Mouse (Mus musculus) heart, embryonic 11.5 days (tissue): ENCODE measurements around the gene Clpp. TPM values are rescaled to one million over a fixed set of nuclear protein-coding genes. Genes with fewer than 3 reads are reported as not detected.

ENCODE experiments used
- ATAC-seq: fragments of 200-750 bp; cut with Nextera tagmentation; replicated peaks from 2 replicates; pipeline ENCODE4 v1.8.0; 2017; ENCODE audit warnings: moderate library complexity; ENCODE audit not compliant: insufficient number of reproducible peaks, low FRiP score, low TSS enrichment
- H3K27ac ChIP-seq: fragments of 300-500 bp; sonication (generic); 2 replicates; pipeline ENCODE4 v1.5.1; 2014; ENCODE audit warnings: mild to moderate bottlenecking, low read depth, low read length
- H3K27me3 ChIP-seq: fragments of 300-500 bp; sonication (generic); 2 replicates; pipeline ENCODE4 v1.6.1; 2014; ENCODE audit warnings: mild to moderate bottlenecking, low read length, mixed read lengths; ENCODE audit not compliant: control insufficient read depth, insufficient read depth
- H3K36me3 ChIP-seq: fragments of 300-500 bp; sonication (generic); 2 replicates; pipeline ENCODE4 v1.6.1; 2014; ENCODE audit warnings: mild to moderate bottlenecking, low read length, moderate library complexity, mixed read lengths; ENCODE audit not compliant: control insufficient read depth, insufficient read depth
- H3K4me1 ChIP-seq: fragments of 300-500 bp; sonication (generic); 2 replicates; pipeline ENCODE4 v1.6.1; 2014; ENCODE audit warnings: low read length; ENCODE audit not compliant: control insufficient read depth, insufficient read depth
- H3K4me2 ChIP-seq: fragments of 300-500 bp; sonication (generic); 2 replicates; pipeline ENCODE4 v1.6.1; 2014; ENCODE audit warnings: mild to moderate bottlenecking, moderate library complexity
- H3K4me3 ChIP-seq: fragments of 300-500 bp; sonication (generic); 2 replicates; pipeline ENCODE4 v1.5.1; 2014; ENCODE audit warnings: low read depth, low read length
- H3K9ac ChIP-seq: fragments of 300-500 bp; sonication (generic); 2 replicates; pipeline ENCODE4 v1.6.1; 2014; ENCODE audit warnings: mild to moderate bottlenecking, low read depth, low read length, moderate library complexity
- H3K9me3 ChIP-seq: fragments of 300-500 bp; sonication (generic); replicated peaks from 2 replicates; pipeline ENCODE4 v1.6.1; 2016; ENCODE audit warnings: low read length; ENCODE audit not compliant: control insufficient read depth
- WGBS: fragments of 180-500 bp; shearing (Covaris S2); extraction: QIAGEN DNeasy Blood & Tissue Kit; methylation state at CpG from one replicate; pipeline ENCODE4 v1.1.7; 2014; ENCODE audit not compliant: insufficient replicate concordance; 5-methylcytosine and 5-hydroxymethylcytosine counted together
- polyA plus RNA-seq: library from polyadenylated mRNA; unstranded; fragments of >200 nt; fragmentation: Nextera tagmentation; extraction: Ambion mirVana; gene quantifications from 2 replicates; pipeline ENCODE4 v1.2.1, GENCODE M21; 2014

Gene Clpp
- polyA plus RNA-seq, 1 experiment from 2014 or later, result 130 TPM

DNA sequence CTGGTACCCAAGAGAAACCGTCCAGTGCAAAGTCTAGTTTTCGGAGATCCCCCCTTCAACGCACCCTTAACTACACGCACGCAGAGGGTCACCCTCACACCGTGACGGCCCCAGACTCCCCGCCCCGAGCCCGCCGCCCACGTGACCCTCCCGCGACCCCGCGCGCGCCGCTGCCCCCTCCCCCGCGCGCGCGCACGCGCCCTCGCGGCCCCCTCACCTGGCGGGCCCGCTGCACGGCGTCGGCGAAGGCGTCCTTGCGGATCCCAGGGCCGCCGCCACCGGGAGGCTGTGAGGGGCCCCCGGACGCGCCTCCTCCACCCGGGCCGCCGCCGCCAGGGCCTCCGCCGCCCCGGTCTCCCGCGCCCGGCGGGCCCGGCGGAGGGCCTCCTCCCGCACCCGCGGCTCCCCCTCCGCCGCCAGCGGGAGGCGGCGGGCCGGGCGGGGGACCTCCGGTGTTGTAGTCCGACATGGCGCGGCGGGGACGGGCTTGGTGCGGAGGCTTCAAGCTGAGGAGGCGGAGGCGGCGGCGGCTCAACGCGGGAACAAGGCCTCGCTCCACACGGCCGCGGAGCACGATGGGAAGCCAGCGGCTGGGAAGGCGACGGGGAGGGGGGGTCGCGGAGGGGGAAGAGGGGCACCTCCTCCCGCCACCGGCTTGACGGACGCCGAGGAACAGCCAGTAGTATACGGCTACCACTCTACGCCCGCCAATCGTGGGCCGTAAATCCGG, 41.0 kb downstream of the Clpp start, which contains the start of gene Khsrp:
Khsrp (minus strand) TSS at position 592 of the 730 bp plus-strand sequence.
- WGBS, result under 1% methylated on average over 51 of the region's 99 CpGs
- H3K4me3 ChIP-seq, result peak within 1 kb of the TSS; percentile 97
- H3K27ac ChIP-seq, result peak within 1 kb of the TSS; percentile 96
- no peaks in the 10 kb centered on the region for H3K27me3 ChIP-seq
- no peak for ATAC-seq
- H3K4me2 ChIP-seq, result peak within 1 kb of the TSS; percentile 98
- H3K36me3 ChIP-seq, result peaks cover 15% of the 10 kb centered on the region
- peaks cover 13% of the 10 kb centered on the region for H3K4me1 ChIP-seq
- H3K9me3 ChIP-seq, result no peaks in the 10 kb centered on the region
- H3K9ac ChIP-seq, result peak within 1 kb of the TSS; percentile 98

DNA sequence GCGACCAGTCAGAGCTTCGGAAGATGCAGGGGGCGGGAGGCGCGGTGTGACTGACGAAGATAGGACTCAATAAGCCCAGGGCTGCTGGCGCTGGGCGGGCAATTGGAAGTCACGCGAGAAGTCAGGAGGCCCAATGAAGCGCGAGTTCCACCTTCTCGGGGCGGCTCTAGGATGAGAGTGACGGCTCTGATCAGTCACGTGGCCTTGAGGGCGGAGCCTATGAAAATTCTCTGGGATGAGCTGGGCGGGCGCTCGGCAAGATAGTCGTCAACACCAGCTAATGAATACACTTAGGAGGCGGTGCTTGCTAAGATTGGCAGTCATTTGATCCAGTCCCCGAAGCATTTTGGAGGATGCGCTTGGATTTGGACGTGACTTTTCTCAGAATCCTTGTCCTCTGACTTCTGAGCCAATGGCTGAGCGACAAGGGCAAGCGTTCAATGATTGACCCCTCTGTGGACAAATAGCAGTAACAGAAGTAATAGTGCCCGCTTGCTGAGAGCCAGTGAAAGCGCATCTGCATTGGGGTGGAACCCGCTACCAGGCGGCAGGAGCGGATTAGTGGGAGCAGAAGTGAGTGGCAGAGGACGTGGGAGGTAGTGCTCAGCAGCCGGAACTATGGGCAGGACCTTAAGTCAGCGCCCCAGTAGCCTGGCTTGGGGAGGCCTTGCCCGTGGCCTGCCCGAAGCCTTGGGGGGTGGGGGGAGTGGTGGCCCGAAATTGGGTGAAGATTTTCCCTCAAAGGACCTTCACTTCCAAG, 41.7 kb downstream of the Clpp start:
- Histone ChIP-seq H3K4me1 (peaks cover 13% of the 10 kb centered on the region), H3K27ac (peak overlapping the region; percentile 81), H3K4me3 (peak overlapping the region; percentile 97), H3K9me3 (no peaks in the 10 kb centered on the region), H3K36me3 (peaks cover 10% of the 10 kb centered on the region), H3K9ac (peak overlapping the region; percentile 65), H3K27me3 (no peaks in the 10 kb centered on the region), H3K4me2 (peak overlapping the region; percentile 68)
- ATAC-seq, result peak; percentile 98
- WGBS, result under 1% methylated on average over 37 of the region's 38 CpGs

DNA sequence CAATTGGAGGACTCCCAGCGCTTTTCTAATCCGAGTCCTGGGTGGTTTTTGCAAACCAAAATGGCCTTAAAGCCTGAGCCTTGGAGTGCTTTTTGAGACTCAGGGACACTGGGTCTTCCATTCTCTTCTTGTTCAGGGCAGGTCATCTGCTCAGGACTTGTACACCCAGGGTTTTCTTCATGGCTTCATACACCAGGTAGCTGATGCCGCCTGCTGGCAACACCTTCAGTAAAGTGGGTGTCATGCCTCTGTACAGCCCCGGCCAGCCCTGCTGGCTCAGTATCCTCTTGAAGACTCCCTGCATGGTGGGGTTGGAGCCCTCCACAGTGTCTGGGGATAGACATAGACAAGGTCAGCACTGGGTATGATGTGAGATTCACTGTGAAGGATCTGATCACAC, 42.7 kb downstream of the Clpp start:
- Histone ChIP-seq H3K4me1 (peaks cover 13% of the 10 kb centered on the region), H3K9me3 (no peaks in the 10 kb centered on the region), H3K4me3 (no peak overlapping the region), H3K9ac (no peak overlapping the region), H3K27me3 (no peaks in the 10 kb centered on the region), H3K36me3 (peaks cover 4% of the 10 kb centered on the region), H3K27ac (no peak overlapping the region), H3K4me2 (peak overlapping the region; percentile 68)
- 78% methylated on average over 4 of the region's 4 CpGs for WGBS
- ATAC-seq, result no peak

DNA sequence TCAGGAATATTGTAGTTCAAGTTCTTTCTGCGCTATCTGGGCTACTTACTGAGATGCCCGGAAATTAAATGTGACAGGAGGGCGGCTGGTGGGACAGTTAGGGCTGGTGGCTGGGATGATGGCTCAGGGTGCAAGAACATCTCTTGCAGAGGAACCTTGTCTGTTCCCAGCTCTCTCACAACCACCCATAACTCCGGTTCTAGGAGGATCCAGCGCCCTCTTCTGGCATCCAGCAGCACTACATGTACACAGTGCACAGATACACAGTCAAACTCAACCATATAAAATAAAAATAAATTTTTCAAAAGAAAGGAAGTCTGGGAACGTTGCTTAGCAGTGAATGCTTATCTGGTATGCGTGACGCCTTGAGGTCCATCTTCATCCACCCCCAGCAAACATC, 48.9 kb downstream of the Clpp start:
- H3K9me3 ChIP-seq, result no peaks in the 10 kb centered on the region
- H3K27me3 ChIP-seq, result peaks cover 11% of the 10 kb centered on the region
- no peak overlapping the region for H3K4me3 ChIP-seq
- no peaks in the 10 kb centered on the region for H3K36me3 ChIP-seq
- 35% methylated on average over 8 of the region's 8 CpGs for WGBS
- no peak overlapping the region for H3K4me2 ChIP-seq
- ATAC-seq, result no peak
- H3K9ac ChIP-seq, result no peak overlapping the region
- no peak overlapping the region for H3K27ac ChIP-seq
- peaks cover 3% of the 10 kb centered on the region; the same call in 1 of the 2 replicates for H3K4me1 ChIP-seq

DNA sequence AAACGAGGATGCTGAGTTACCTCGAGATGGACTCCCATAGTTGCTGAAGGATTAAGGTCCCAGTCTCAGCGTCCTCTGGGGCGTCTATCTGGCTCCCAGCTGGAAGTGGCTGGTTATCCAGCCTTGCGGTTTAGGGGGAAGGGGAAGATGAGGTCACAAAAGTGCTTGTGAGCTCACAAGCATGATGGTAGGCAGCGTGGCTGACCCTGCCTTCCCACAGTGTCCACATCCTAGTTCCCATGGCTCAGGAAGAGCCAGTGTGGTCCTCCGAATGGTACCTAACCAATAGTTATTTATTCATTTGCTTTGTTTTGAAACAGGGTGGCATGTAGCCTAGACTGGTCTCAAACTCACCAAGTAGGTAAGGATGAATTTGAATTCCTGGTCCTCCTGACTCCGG, 51.4 kb downstream of the Clpp start, which contains the start of gene Slc25a41:
Slc25a41 (minus strand) TSS at position 101 of the 400 bp plus-strand sequence.
- no peaks in the 10 kb centered on the region for H3K36me3 ChIP-seq
- no peak within 1 kb of the TSS for H3K9ac ChIP-seq
- H3K27ac ChIP-seq, result no peak within 1 kb of the TSS
- ATAC-seq, result no peak
- H3K4me3 ChIP-seq, result no peak within 1 kb of the TSS
- peaks cover 3% of the 10 kb centered on the region; the same call in 1 of the 2 replicates for H3K4me1 ChIP-seq
- WGBS, result 65% methylated on average over 8 of the region's 8 CpGs
- no peak within 1 kb of the TSS for H3K4me2 ChIP-seq
- H3K27me3 ChIP-seq, result peaks cover 11% of the 10 kb centered on the region
- H3K9me3 ChIP-seq, result no peaks in the 10 kb centered on the region

Other genes with a start within 250 kb of the Clpp start
- 4.6 and 5.2 TPM in 2 replicates for gene Nrtn, start 232.8 kb upstream of the Clpp start, polyA plus RNA-seq
- 28.4 and 32.1 TPM in 2 replicates for gene Dus3l, start 225.5 kb upstream of the Clpp start, polyA plus RNA-seq
- 0.97 and 1.0 TPM in 2 replicates for gene Prr22, start 220.1 kb upstream of the Clpp start, polyA plus RNA-seq
- gene Rfx2, start 159.3 kb upstream of the Clpp start, polyA plus RNA-seq, result 3.2 and 3.3 TPM in 2 replicates
- gene Acsbg2, start 115.9 kb upstream of the Clpp start, polyA plus RNA-seq, result not detected in 2 replicates
- 0.26 and 0.44 TPM in 2 replicates for gene 1700061G19Rik, start 114.8 kb upstream of the Clpp start, polyA plus RNA-seq
- gene Mllt1, start 54.9 kb upstream of the Clpp start, polyA plus RNA-seq, result 14.2 and 20.1 TPM in 2 replicates
- not detected in 2 replicates for gene Acer1, start 8.2 kb upstream of the Clpp start, polyA plus RNA-seq
- gene Alkbh7, start 7.0 kb downstream of the Clpp start, polyA plus RNA-seq, result 49.4 and 50.8 TPM in 2 replicates
- gene Pspn, start 9.7 kb downstream of the Clpp start, polyA plus RNA-seq, result 0.50 and 0.72 TPM in 2 replicates
- gene Gtf2f1, start 21.0 kb downstream of the Clpp start, polyA plus RNA-seq, result 40.0 and 41.3 TPM in 2 replicates
- gene Gm17949, start 21.2 kb downstream of the Clpp start, polyA plus RNA-seq, result 0.17 and 0.18 TPM in 2 replicates
- 28.8 and 33.5 TPM in 2 replicates for gene Khsrp, start 41.2 kb downstream of the Clpp start, polyA plus RNA-seq
- gene Slc25a41, start 51.3 kb downstream of the Clpp start, polyA plus RNA-seq, result not detected in 2 replicates
- 0.31 and 0.72 TPM in 2 replicates for gene Crb3, start 68.8 kb downstream of the Clpp start, polyA plus RNA-seq
- 11.6 and 13.3 TPM in 2 replicates for gene Slc25a23, start 69.6 kb downstream of the Clpp start, polyA plus RNA-seq
- 0.49 and 0.58 TPM in 2 replicates for gene Dennd1c, start 88.2 kb downstream of the Clpp start, polyA plus RNA-seq
- gene Tubb4a, start 97.5 kb downstream of the Clpp start, polyA plus RNA-seq, result 12.2 and 15.6 TPM in 2 replicates
- gene Tnfsf9, start 115.0 kb downstream of the Clpp start, polyA plus RNA-seq, result 5.5 and 6.7 TPM in 2 replicates
- not detected in 2 replicates for gene Cd70, start 159.5 kb downstream of the Clpp start, polyA plus RNA-seq
- 0.27 and 0.46 TPM in 2 replicates for gene Tnfsf14, start 203.9 kb downstream of the Clpp start, polyA plus RNA-seq
- 1.3 and 1.6 TPM in 2 replicates for gene C3, start 237.8 kb downstream of the Clpp start, polyA plus RNA-seq